Mouse (Mus musculus): Measurements from ENCODE around the gene Adamtsl5. TPM values are rescaled to one million over a fixed set of nuclear protein-coding genes. Genes with fewer than 3 reads are reported as not detected.

The Adamtsl5 gene
- total RNA-seq, 2 experiments from 2014 or later, result 7.5 to 10.0 TPM

DNA sequence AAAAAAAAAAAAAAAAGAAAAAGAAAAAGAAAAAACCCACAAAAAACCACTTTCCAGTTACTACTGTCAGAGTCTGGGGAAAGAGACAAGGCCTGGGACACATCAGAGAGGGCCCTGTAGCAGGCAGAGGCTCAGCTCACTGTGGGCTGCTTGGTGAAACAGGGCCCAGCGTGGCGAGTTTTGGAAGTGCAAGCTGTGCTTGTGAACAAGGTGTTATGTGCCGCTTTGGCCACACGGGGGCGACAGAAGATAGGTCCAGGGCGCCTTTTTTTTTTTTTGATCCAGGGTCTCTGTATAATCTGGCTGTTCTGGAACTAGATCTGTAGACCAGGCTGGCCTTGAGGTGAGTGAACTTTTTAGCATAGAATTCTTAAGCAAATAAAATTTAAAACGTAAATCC lies 27.9 kb upstream of the Adamtsl5 start:
- DNase-seq (ENCODE audit: low spot score in 2 of 2), result peak; percentile 81 to 86
- intact Hi-C loops (cut with DNase I), result loop anchor here (2.0 kb wide), 1 partner anchor 57 kb away; the partner anchor contains the start of gene Tcf3

DNA sequence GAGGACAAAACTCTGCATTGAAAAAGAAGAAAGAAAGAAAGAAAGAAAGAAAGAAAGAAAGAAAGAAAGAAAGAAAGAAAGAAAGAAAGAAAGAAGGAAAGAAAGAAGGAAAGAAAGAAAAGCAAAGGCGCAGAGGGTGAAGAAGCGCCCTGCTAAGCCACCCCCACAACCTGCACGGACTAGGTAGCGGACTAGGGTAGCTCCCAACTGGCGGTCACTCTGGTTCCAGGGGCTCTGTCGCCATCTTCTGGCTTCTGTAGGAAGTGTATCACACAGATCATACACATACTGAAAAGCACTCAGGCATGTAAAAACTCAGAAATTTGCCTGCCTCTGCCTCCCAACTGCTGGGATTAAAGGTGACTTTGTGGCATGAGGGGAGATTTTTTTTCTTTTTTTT lies 25.9 kb upstream of the Adamtsl5 start:
- intact Hi-C loops (cut with DNase I), result loop anchor here (2.0 kb wide), 1 partner anchor 33 kb away; no protein-coding TSS in a partner anchor

DNA sequence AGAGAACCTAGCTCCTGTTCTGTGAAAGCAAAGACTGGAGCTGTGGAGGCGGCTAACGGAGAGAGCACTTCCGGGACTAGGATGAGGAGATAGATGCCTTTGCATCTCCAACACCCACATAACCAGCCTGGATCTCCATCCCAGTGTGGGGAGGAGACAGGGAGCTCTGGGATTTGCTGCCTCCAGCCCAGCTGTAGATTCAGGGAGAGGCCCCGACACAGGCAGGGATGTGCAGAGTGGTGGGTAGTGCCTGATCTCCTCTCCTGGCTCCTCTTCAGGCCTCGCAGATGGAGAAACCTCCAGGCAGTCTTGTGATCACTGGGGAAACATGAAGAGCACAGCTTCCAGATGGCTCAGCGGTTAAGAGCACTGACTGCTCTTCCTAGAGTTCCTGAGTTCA lies 24.5 kb upstream of the Adamtsl5 start:
- intact Hi-C loops (cut with DNase I), result no loop called here
- peak; percentile 39 to 57 for DNase-seq (ENCODE audit: low spot score in 2 of 2)

More for the DNA sequence above, 25.9 kb upstream of the Adamtsl5 start:
- peak in 1 of 2 experiments; percentile 57 for DNase-seq (ENCODE audit: low spot score in 2 of 2)

DNA sequence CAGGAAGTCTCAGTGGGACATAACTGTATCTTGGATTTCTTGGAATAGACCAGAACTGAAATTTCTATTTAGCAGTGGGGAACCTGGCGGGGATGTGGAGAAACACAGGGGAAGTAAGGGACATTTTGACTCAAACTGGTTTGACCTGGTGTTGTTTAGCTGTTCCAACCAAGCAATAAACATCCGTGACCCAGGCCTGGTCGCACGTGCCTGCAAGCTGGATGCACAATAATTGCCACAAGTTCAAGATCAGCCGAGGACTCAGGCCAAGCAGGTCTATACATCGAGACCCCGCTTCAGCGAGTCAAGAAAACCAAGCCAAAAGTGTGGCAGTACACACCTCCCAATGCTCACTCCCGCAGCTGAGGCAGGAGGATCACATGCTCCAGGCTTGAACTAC lies 23.8 kb upstream of the Adamtsl5 start:
- intact Hi-C loops (cut with DNase I), result no loop called here
- DNase-seq (ENCODE audit: low spot score in 2 of 2), result no peak

DNA sequence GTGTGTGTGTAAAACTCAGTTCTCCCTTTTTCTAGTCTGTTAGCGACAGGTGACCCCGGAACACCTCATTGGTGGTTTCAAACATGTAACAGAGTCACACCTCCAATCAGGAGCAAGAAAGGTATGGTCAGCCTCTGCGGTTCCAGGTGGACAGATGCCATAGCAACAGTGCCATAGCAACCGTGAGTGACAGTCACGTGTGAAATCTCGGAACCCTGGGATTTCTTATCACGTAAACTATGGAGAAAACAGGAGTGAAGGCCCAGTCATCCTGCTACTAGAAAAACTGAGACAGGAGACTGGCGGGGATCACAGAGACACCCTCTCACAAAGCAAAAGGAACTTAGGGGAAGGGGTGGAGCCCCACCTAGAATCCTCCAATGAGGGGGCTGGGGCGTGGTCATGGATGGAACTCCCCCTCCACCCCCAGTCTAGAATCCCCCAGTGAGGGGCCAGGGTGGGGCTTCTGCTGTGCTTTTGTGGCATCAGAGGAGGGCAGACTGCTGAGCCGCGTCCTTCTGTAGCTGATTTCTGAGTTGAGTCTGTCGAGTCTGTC lies 23.3 kb upstream of the Adamtsl5 start:
- intact Hi-C loops (cut with DNase I), result no loop called here
- peak in 1 of 2 experiments; percentile 46 for DNase-seq (ENCODE audit: low spot score in 2 of 2)

DNA sequence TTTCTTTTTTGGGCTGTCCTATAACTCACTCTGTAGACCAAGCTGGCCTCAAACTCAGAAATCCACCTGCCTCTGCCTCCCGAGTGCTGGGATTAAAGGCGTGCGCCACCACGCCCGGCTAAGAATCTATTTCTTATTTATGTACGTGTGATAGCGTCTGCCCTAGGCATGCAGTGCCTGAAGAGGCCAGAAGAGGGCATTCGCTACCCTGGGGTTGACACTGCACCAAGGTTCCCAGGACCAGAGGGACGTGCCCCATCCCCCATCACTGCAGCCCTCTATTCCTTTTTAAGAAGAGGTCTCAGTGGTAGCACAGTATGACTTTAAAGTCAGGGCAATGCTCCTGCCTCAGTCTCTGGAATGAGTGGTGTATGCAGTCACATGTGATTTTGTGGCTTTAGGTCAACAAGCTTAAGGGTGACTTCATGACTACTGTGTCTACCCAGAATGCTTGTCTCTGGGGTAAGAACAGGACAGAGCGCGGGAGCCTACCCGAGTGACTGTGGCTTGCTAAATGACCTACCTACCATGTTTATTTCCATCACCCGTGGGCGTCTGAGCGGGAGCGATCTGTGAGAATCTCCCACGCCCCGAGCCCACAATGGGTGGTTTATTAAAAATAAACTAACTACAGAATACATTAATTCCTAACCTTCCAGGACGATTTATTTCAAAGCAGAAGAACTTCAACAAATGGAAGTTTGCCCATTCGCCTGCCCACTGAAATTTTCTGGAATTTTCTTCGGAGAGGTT lies 22.0 kb upstream of the Adamtsl5 start:
- intact Hi-C loops (cut with DNase I), result no loop called here
- no peak for DNase-seq (ENCODE audit: low spot score in 2 of 2)

DNA sequence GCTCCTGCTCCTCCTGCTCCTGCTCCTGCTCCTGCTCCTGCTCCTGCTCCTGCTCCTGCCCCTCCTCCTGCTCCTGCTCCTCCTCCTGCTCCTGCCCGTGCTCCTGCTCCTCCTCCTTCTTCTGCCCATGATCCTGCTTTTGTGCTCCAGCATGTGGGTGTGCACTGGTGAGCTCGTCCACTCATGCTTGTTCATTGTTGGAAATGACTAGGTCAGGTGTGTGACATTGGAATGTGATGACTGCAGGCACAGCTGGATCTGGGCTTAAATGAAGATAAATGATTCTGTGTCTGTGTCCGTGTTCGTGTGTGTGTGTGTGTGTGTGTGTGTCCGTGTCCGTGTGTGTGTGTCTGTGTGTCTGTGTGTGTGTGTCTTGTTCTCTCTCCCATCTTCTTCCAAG lies 20.2 kb upstream of the Adamtsl5 start:
- no peak for DNase-seq (ENCODE audit: low spot score in 2 of 2)
- intact Hi-C loops (cut with DNase I), result no loop called here

DNA sequence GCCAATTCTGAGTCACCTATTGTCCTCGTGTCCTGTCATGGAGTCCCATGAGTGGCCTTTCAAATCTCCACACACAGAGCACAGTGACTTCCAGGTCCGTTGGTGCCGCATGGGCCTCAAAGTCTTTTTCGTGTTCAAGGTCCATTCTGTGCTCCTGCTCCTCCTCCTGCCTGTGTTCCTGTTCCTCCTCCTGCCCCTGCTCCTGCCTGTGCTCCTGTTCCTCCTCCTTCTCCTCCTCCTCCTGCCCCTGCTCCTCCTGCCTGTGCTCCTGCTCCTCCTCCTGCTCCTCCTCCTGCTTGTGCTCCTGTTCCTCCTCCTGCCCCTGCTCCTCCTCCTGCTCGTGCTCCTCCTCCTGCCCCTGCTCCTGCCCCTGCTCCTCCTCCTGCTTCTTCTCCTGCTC lies 19.7 kb upstream of the Adamtsl5 start:
- DNase-seq (ENCODE audit: low spot score in 2 of 2), result no peak
- intact Hi-C loops (cut with DNase I), result no loop called here

DNA sequence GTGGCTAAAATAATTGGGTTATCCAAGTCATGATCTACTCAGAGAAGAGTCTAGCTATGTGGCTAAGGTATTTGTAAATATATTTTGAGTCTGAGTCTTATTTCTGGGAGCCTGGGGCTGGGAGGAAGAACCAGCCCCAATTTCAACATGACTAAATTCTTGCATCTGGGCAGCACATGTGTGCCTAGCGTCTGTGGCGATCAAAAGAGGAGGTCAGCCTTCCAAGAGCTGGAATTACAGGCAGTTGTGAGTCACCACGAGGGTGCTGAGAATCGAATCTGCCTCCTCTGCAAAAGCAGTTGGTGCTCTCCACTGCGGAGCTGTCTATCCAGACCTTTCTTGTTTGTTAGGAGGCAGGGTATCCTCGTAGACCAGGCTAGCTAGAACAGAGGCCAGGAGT lies 17.5 kb upstream of the Adamtsl5 start:
- intact Hi-C loops (cut with DNase I), result no loop called here
- no peak for DNase-seq (ENCODE audit: low spot score in 2 of 2)

DNA sequence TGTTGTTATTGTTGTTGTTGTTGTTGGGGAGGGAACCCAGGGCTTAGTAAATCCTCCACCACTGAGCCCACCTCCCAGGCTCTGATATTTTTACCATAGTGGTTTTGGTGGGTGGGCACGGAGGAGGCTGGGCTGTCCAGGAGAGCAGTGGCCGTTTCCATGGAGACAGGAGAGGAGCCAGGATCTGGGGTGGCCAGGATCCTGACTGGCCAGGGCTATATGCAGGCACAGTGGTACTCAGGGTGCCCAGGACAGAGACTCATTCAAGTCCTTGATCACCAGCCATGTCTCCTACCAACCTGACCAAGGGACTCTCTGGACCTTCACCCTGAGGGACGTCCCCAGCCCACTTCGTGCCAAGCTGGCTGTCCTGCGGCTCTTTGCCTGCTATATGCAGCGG lies 15.5 kb upstream of the Adamtsl5 start:
- intact Hi-C loops (cut with DNase I), result no loop called here
- DNase-seq (ENCODE audit: low spot score in 2 of 2), result no peak

DNA sequence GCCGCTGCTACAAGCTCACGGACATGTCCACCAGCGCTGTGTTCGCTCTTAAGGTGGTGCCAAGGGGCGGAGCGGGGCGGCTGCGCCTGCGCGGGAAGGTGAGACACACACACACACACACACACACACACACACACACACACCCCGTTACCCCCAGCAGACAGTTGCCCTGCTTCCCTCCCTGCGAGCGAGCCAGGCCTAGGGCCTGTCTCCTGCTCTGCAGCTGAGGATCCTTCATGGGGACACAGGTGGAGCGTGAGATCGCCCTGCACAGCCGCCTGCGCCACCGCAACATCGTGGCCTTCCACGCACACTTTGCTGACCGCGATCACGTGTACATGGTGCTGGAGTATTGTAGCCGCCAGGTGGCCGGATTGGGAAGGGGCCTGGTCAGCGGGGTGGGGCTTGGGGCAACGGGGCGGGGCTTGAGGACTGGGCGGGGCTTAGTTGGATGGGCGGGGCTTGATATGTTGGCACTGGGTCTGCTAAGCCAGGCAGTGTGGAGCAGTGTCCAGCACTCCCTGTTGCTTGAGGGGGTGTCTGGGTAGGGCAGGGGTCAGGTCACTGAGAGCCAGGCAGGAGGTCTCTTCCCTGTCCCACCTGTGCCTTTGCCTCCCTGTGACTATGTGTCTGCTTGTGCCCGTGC lies 9.9 kb upstream of the Adamtsl5 start:
- DNase-seq (ENCODE audit: low spot score in 2 of 2), result no peak
- intact Hi-C loops (cut with DNase I), result no loop called here

DNA sequence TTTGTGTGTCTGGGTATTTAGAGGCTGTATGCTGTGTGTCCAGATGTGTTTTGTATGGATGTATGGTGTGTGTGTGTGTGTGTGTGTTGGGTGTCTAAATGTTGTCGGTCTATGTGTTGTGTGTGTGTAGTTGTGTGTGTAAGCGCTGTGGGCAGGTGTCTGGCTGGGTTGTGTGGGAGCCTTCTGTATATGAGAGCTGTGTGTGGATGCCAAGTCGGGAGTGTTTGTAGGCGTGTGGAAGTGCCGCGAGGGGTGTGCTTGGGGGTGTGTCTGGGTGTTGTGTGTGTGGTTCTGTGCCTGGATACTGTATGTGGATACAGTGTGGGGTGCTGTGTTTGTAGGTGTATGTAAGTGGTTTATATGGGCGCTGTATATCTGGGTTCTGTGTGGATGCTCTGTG lies 9.1 kb upstream of the Adamtsl5 start:
- intact Hi-C loops (cut with DNase I), result no loop called here
- DNase-seq (ENCODE audit: low spot score in 2 of 2), result peak in 1 of 2 experiments; percentile 42

DNA sequence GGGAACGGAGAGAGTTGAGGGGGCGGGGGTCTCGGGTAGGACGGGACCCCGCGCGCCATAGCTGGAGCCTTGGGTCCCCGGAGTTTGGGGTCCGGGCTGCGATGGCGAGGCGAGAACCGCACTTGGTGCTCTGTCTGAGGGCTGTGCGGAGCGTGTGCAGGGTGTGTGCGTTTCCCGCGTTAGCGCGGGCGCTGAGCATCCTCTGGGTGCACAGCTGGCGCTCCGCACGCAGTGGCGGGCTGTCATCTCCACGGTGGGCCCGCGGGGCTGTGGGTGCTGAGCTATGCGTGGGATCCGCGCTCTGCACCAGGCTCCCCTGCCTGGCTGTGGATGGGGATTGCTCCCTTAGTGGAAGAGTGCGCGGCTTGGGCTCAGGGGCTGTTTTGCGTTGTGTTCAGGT lies 8.5 kb upstream of the Adamtsl5 start:
- no peak for DNase-seq (ENCODE audit: low spot score in 2 of 2)
- intact Hi-C loops (cut with DNase I), result no loop called here

DNA sequence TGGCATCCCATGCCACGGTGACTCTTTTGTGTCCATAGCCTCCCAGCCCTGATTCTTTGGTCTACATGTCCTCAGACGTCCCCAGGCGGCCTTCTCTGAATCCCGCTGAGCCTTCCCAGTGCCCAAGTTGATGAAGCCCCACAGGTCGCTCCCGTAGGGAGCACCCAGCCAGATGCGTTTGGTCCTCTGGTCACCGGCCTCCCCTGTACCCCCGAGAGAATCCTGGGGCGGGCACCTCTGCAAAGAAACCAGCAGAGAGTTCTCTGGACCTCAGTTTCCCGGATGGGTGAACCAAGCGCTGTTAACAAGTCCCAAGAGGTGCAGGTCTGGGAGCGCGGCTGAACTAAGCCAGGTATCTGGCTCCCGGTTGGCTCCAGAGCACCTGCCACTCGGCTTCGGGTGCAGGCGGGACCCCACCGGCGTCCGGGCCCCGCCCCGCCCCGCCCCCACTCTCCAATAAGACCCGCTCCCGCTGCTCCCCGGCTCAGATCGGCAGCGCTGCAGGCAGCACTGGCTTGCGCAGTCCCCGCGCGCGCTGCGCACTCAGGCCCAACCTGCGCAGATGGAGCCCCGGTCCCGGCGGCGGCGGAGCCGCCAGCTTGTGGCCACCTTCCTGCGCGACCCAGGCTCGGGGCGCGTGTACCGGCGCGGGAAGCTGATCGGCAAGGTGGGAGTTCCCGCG lies 7.9 kb upstream of the Adamtsl5 start, which contains the start of gene Plk5:
Gene Plk5 (plus strand): TSS at position 459 of the 682 bp plus-strand sequence.
- peak in 1 of 2 experiments; percentile 57 for DNase-seq (ENCODE audit: low spot score in 2 of 2)
- intact Hi-C loops (cut with DNase I), result no loop called here

DNA sequence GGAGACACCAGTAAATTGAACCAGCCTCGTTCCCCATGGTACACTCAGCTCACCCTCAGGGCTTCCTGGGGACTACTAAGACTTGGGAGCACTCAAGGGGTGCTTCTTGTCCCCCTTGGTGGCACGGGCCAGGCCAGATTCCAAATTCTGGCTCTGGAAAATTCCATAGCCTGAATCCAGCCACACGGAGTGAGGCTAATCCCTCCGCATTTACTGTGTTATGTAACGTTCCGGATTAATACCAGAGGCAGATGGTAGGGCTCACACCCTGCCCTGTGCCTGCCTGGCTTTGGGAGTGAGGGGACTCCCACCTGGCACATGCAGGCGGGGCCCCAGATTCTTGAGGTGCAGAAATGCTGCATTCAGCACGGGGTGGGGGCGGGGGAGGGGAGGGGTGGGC lies 7.2 kb upstream of the Adamtsl5 start:
- intact Hi-C loops (cut with DNase I), result no loop called here
- no peak for DNase-seq (ENCODE audit: low spot score in 2 of 2)

DNA sequence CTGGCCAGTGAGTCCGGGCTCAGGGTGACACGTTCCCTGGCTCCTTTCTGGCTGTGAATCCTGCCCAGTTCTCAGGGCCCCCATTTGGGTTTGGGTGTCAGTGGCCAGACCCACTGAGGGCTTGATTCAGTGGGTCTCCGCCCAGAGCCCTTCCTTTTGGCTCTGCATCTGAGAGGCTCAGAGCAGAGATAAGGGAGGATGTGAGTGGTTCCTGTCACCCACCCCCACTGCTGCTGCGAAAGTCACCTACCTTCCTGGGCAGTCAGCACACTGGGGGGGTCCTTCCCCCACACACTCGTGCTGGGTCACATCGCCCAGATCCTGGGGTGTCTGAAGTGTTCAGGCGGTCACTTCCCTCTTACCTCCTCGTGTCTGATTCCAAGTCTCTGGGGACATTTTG lies 4.5 kb upstream of the Adamtsl5 start:
- intact Hi-C loops (cut with DNase I), result no loop called here
- no peak for DNase-seq (ENCODE audit: low spot score in 2 of 2)

DNA sequence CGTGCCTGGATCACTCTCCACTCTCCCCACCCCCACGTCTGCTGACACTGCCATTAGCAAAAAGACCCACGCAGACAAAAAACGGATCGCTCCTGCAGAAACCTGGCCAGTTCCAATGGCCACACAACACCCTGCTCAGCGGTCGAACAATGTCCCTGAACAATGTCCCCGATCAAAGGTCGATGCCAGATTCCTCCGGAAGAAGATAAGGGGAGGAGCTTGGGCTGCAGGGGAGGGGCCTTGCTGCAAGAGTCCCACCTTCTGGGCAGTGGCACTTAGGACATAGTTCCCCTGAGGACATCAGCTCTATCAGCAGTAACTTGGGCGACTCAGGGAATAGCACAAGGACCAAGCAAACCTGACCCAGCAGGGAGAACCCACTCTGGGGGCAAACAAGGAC lies 3.7 kb upstream of the Adamtsl5 start:
- DNase-seq (ENCODE audit: low spot score in 2 of 2), result no peak
- intact Hi-C loops (cut with DNase I), result no loop called here

DNA sequence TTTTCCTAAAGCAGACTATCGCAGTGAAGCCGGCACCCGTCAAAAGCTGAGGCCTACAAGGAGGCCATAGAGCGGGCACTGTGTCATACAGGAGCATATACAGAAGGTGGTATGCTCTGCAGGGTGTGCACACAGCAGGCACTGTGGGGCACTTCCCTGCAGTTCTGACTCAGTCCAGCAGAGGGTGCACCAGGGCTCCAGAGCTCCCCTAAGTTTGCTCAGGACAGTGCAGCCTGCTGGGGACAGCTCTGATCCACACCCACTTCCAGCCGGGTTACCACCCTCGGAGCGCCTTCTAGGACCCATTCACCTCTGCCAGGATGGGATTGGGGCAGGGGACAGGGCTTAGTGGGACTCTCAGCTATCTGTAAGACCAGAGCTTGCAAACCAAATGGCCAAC lies 2.1 kb upstream of the Adamtsl5 start:
- intact Hi-C loops (cut with DNase I), result no loop called here
- peak; percentile 73 to 83 for DNase-seq (ENCODE audit: low spot score in 2 of 2)

DNA sequence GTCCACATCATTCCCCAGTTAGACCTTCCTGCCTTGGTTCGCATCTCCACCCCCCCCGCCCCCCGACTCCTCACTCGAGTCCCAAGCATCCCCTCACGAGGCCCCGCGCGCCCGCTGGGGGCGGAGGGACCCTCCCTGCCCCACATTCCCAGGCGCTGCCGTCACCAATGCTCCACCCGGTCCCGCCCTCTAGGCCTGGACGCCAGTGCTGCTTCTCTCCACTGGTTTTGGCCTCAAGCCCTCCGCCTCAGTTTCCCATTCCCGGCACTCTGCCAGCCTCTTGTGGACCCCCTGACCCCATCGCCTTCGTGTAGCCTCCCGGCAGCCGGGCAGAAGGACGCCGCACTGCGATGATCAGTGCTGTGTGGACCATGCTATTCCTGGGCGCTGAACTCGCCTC lies 769 bp upstream of the Adamtsl5 start:
- DNase-seq (ENCODE audit: low spot score in 2 of 2), result no peak
- intact Hi-C loops (cut with DNase I), result no loop called here

DNA sequence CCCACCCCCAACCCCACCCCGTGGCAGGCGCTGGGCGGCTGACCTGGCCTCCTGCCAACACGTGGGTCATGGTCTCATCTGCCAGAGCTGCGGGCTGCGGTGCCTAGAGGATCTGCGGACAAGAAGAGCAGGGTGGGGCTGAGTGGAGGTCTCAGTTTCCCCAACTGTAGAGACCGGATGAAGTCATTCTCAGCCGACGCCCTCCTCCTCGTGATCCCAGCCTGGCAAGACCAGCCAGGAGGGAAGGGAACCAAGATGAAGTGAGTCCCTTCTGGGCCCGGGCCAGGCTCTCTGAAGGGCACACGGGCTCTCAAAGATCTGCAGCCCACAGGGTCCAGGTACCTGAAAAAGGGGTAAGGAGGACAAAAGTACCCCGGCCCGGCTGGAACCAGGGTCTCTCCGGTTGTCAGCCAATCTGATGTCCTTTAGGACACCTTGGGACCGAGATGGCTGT lies 671 bp downstream of the Adamtsl5 start:
- DNase-seq (ENCODE audit: low spot score in 2 of 2), result no peak
- intact Hi-C loops (cut with DNase I), result no loop called here

All from left cerebral cortex, postnatal 36 days (tissue).